Comparison of ENCODE assay signal across 9 mouse cellular contexts in genomic region chr15:89524611-89525415, GRCm38 (mm10). TPM values are rescaled to one million over a fixed set of nuclear protein-coding genes. Genes with fewer than 3 reads are reported as not detected.
A peak's percentile ranks its signal among the peaks of the same experiment; 100 is the strongest.
DNase-seq lines count a peak whose midpoint lies in the region; ATAC-seq and TF ChIP-seq lines count a peak whose summit lies in the region.
"Had no signal": no experiment of that assay in that cellular context is flagged by ENCODE, and none has a peak within 500 bp of the region (broad histone marks: within the 10 kb centered on the region; RNA-seq: fewer than 3 reads in every experiment).

No protein-coding gene starts in this region.

- H3K4me2 ChIP-seq in neural tube, embryonic 11.5 days (ENCODE audit: low read depth), result peak overlapping the region; percentile 87
- peak overlapping the region; percentile 99 for H3K4me2 ChIP-seq in forebrain, embryonic 12.5 days
- H3K4me2 ChIP-seq in limb, embryonic 13.5 days (replicated peaks), result peak overlapping the region; percentile 96
- H3K4me2 ChIP-seq in liver, postnatal 0 days (ENCODE audit: low read depth, low read length), result no peak overlapping the region

- H3K4me1 ChIP-seq in neural tube, embryonic 11.5 days (ENCODE audit: control insufficient read depth, insufficient read depth, low read length), result no peaks in the 10 kb centered on the region
- peaks cover 9% of the 10 kb centered on the region for H3K4me1 ChIP-seq in forebrain, embryonic 12.5 days
- peaks cover 17% of the 10 kb centered on the region for H3K4me1 ChIP-seq in limb, embryonic 13.5 days
- H3K4me1 ChIP-seq in liver, postnatal 0 days (ENCODE audit: insufficient read depth), result no peaks in the 10 kb centered on the region

- no peak for TF ChIP-seq EP300 in liver, postnatal 0 days (IDR thresholded peaks at IDR 0.05; ENCODE audit: low read depth)

- no peak for DNase-seq in neural tube, embryonic 11.5 days (ENCODE audit: low spot score)
- DNase-seq in neural tube, embryonic 10.5 days (ENCODE audit: extremely low spot score, low spot score), result no peak
- no peak for DNase-seq in liver, postnatal 0 days
- no peak for DNase-seq in adrenal gland, postnatal 36 days
- DNase-seq in adipocyte (ENCODE audit: low spot score), result no peak
- DNase-seq in ovary, postnatal 36 days (ENCODE audit: low spot score), result no peak
- DNase-seq: right cerebral cortex, postnatal 4 days had no signal

- TF ChIP-seq CTCF in liver, postnatal 0 days (IDR thresholded peaks at IDR 0.05; ENCODE audit: low read depth), result no peak

- no peak for ATAC-seq in neural tube, embryonic 11.5 days (ENCODE audit: insufficient read depth, low FRiP score, low TSS enrichment)
- ATAC-seq in forebrain, embryonic 12.5 days (ENCODE audit: low FRiP score), result no peak
- ATAC-seq in limb, embryonic 13.5 days (ENCODE audit: low FRiP score, low read depth), result no peak
- ATAC-seq in liver, postnatal 0 days, result no peak

- no peak overlapping the region for H3K9ac ChIP-seq in neural tube, embryonic 11.5 days (ENCODE audit: low read length)
- H3K9ac ChIP-seq in forebrain, embryonic 12.5 days, result no peak overlapping the region
- peak overlapping the region; percentile 78 for H3K9ac ChIP-seq in limb, embryonic 13.5 days
- H3K9ac ChIP-seq in liver, postnatal 0 days (replicated peaks), result no peak overlapping the region

- no peak overlapping the region for H3K27ac ChIP-seq in neural tube, embryonic 11.5 days (ENCODE audit: low read depth, low read length)
- no peak overlapping the region for H3K27ac ChIP-seq in forebrain, embryonic 12.5 days
- no peak overlapping the region for H3K27ac ChIP-seq in limb, embryonic 13.5 days
- no peak overlapping the region for H3K27ac ChIP-seq in liver, postnatal 0 days (ENCODE audit: low read depth)

- no peaks in the 10 kb centered on the region for H3K36me3 ChIP-seq in neural tube, embryonic 11.5 days (ENCODE audit: control insufficient read depth, insufficient read depth, low read length)
- H3K36me3 ChIP-seq in forebrain, embryonic 12.5 days (replicated peaks), result no peaks in the 10 kb centered on the region
- H3K36me3 ChIP-seq in limb, embryonic 13.5 days, result peaks cover 6% of the 10 kb centered on the region
- H3K36me3 ChIP-seq in liver, postnatal 0 days (replicated peaks; ENCODE audit: insufficient read depth, low read length), result no peaks in the 10 kb centered on the region

- WGBS in neural tube, embryonic 11.5 days, result 66% methylated on average over 8 of the region's 8 CpGs
- 71% methylated on average over 8 of the region's 8 CpGs for WGBS in forebrain, embryonic 12.5 days
- whole genome bisulfite sequencing in limb, embryonic 13.5 days, result 66% methylated on average over 8 of the region's 8 CpGs
- WGBS in liver, postnatal 0 days (ENCODE audit: insufficient replicate concordance), result 76% methylated on average over 8 of the region's 8 CpGs

- peak overlapping the region; percentile 52 for H3K4me3 ChIP-seq in neural tube, embryonic 11.5 days (ENCODE audit: low read depth, low read length)
- H3K4me3 ChIP-seq in forebrain, embryonic 12.5 days (replicated peaks), result peak overlapping the region; percentile 62; the same call in 1 of the 2 replicates
- peak overlapping the region; percentile 72 for H3K4me3 ChIP-seq in limb, embryonic 13.5 days
- H3K4me3 ChIP-seq in liver, postnatal 0 days (ENCODE audit: low read depth, low read length), result no peak overlapping the region

- no peaks in the 10 kb centered on the region for H3K9me3 ChIP-seq in neural tube, embryonic 11.5 days (ENCODE audit: control insufficient read depth, low read length)
- no peaks in the 10 kb centered on the region for H3K9me3 ChIP-seq in forebrain, embryonic 12.5 days
- H3K9me3 ChIP-seq in limb, embryonic 13.5 days, result no peaks in the 10 kb centered on the region
- H3K9me3 ChIP-seq in liver, postnatal 0 days (ENCODE audit: low read length), result no peaks in the 10 kb centered on the region

- peaks cover 21% of the 10 kb centered on the region for H3K27me3 ChIP-seq in neural tube, embryonic 11.5 days (ENCODE audit: control insufficient read depth, insufficient read depth, low read length)
- peaks cover 46% of the 10 kb centered on the region for H3K27me3 ChIP-seq in forebrain, embryonic 12.5 days
- H3K27me3 ChIP-seq in limb, embryonic 13.5 days, result peaks cover 37% of the 10 kb centered on the region
- H3K27me3 ChIP-seq in liver, postnatal 0 days (ENCODE audit: insufficient read depth, low read length), result peaks cover 19% of the 10 kb centered on the region

RNA-seq across cellular contexts. Expression of gene Shank3, which starts 25.4 kb away (rescaled TPM):
- 2.7 and 3.0 TPM in 2 replicates for polyA plus RNA-seq in neural tube, embryonic 11.5 days (2014; fragmentation: Nextera tagmentation; extraction: Ambion mirVana)
- 7.9 and 8.8 TPM in 2 replicates for polyA plus RNA-seq in forebrain, embryonic 12.5 days (2016; fragmentation: Nextera tagmentation; extraction: Ambion mirVana)
- polyA plus RNA-seq in limb, embryonic 13.5 days (2015; fragmentation: Nextera tagmentation; extraction: Ambion mirVana), result 2.6 and 2.7 TPM in 2 replicates
- polyA plus RNA-seq in liver, postnatal 0 days (2015; fragmentation: Nextera tagmentation; extraction: Ambion mirVana), result 0.27 and 0.81 TPM in 2 replicates
- total RNA-seq in adrenal gland, postnatal 36 days (2021), result 10 to 100 TPM; 30.7 to 51.0 TPM

RNA-seq across cellular contexts. Expression of gene Acr, which starts 43.3 kb away (rescaled TPM):
- 0.40 TPM in 1 of 2 replicates, not detected in the other for polyA plus RNA-seq in neural tube, embryonic 11.5 days (2014; fragmentation: Nextera tagmentation; extraction: Ambion mirVana)
- polyA plus RNA-seq in forebrain, embryonic 12.5 days (2016; fragmentation: Nextera tagmentation; extraction: Ambion mirVana), result 1.5 and 1.7 TPM in 2 replicates
- polyA plus RNA-seq in limb, embryonic 13.5 days (2015; fragmentation: Nextera tagmentation; extraction: Ambion mirVana), result 0.17 TPM in 1 of 2 replicates, not detected in the other
- polyA plus RNA-seq in liver, postnatal 0 days (2015; fragmentation: Nextera tagmentation; extraction: Ambion mirVana), result 0.09 TPM in 1 of 2 replicates, not detected in the other
- total RNA-seq in adrenal gland, postnatal 36 days (2021), result not detected

RNA-seq across cellular contexts. Expression of gene Arsa, which starts 47.6 kb away (rescaled TPM):
- 10.3 and 10.8 TPM in 2 replicates for polyA plus RNA-seq in neural tube, embryonic 11.5 days (2014; fragmentation: Nextera tagmentation; extraction: Ambion mirVana)
- 12.5 and 13.6 TPM in 2 replicates for polyA plus RNA-seq in forebrain, embryonic 12.5 days (2016; fragmentation: Nextera tagmentation; extraction: Ambion mirVana)
- polyA plus RNA-seq in limb, embryonic 13.5 days (2015; fragmentation: Nextera tagmentation; extraction: Ambion mirVana), result 23.0 TPM in 2 replicates
- polyA plus RNA-seq in liver, postnatal 0 days (2015; fragmentation: Nextera tagmentation; extraction: Ambion mirVana), result 4.7 and 5.5 TPM in 2 replicates
- total RNA-seq in adrenal gland, postnatal 36 days (2021), result 10 to 100 TPM; 20.7 to 22.4 TPM
